Mouse (Mus musculus) R1 (cell line): ENCODE measurements at regions not wholly inside any gene's neighbourhood (a gene's known extent, or its start where the extent isn't known, plus 50 kb on each side); places are given as distances from the start of the nearest gene placed in this dataset.

Source experiments
- DNase-seq: peaks from one replicate; pipeline ENCODE4 v3.0.0-alpha.2; 2018; ENCODE audit warnings: low read depth, low spot score

- DNase-seq: no peak
Measured at GRCm38 (mm10) chr15:25129572-25129971, 284.0 kb downstream of the Basp1 start.

GRCm38 (mm10) chr15:25120441-25120840 lies 293.1 kb downstream of the Basp1 start:
- DNase-seq: no peak

GRCm38 (mm10) chr15:25117980-25118379 lies 295.6 kb downstream of the Basp1 start:
- peak; percentile 78 for DNase-seq

- DNase-seq: no peak
Measured at GRCm38 (mm10) chr15:25102727-25103126, 310.8 kb downstream of the Basp1 start.

GRCm38 (mm10) chr15:25093758-25094157 lies 319.8 kb downstream of the Basp1 start:
- no peak for DNase-seq

GRCm38 (mm10) chr15:25069701-25070100 lies 343.9 kb downstream of the Basp1 start:
- DNase-seq: no peak

GRCm38 (mm10) chr15:25059347-25059746 lies 354.2 kb downstream of the Basp1 start:
- DNase-seq: no peak

- DNase-seq: peak; percentile 80
Measured at GRCm38 (mm10) chr15:25047875-25048274, 365.7 kb downstream of the Basp1 start.

- DNase-seq: peak; percentile 93
Measured at GRCm38 (mm10) chr15:25046514-25047138, 366.9 kb downstream of the Basp1 start.

GRCm38 (mm10) chr15:25036231-25036630 lies 377.3 kb downstream of the Basp1 start:
- DNase-seq: no peak

GRCm38 (mm10) chr15:25027865-25028264 lies 385.7 kb downstream of the Basp1 start:
- DNase-seq: no peak

- peak; percentile 61 for DNase-seq
Measured at GRCm38 (mm10) chr15:25026786-25027461, 386.6 kb downstream of the Basp1 start.

- no peak for DNase-seq
Measured at GRCm38 (mm10) chr15:25026351-25026750, 387.2 kb downstream of the Basp1 start.

GRCm38 (mm10) chr15:25020916-25021315 lies 392.6 kb downstream of the Basp1 start:
- DNase-seq: peak; percentile 52

GRCm38 (mm10) chr15:25019352-25019941 lies 394.1 kb downstream of the Basp1 start:
- no peak for DNase-seq

GRCm38 (mm10) chr15:25018937-25019336 lies 394.6 kb downstream of the Basp1 start:
- no peak for DNase-seq

- no peak for DNase-seq
Measured at GRCm38 (mm10) chr15:25007720-25008119, 405.8 kb downstream of the Basp1 start.

- DNase-seq: no peak
Measured at GRCm38 (mm10) chr15:25000171-25000570, 413.4 kb downstream of the Basp1 start.

- no peak for DNase-seq
Measured at GRCm38 (mm10) chr15:24993325-24993673, 420.3 kb downstream of the Basp1 start.

- DNase-seq: peak; percentile 38
Measured at GRCm38 (mm10) chr15:24992665-24993324, 420.8 kb downstream of the Basp1 start.

- DNase-seq: no peak
Measured at GRCm38 (mm10) chr15:24990082-24990786, 423.3 kb downstream of the Basp1 start.

GRCm38 (mm10) chr15:24980841-24981240 lies 432.7 kb downstream of the Basp1 start:
- DNase-seq: peak; percentile 7
